Mouse (Mus musculus): ENCODE data around the gene Mettl27. TPM values are rescaled to one million over a fixed set of nuclear protein-coding genes. Genes with fewer than 3 reads are reported as not detected.
"Not testable (repeated sequence)": the region's sequence is repeated elsewhere in the genome, so short reads cannot be mapped to it uniquely, and the experiment has no call there.

Mettl27 gene
- polyA plus RNA-seq, 1 experiment from 2014 or later: 3.7 TPM

DNA sequence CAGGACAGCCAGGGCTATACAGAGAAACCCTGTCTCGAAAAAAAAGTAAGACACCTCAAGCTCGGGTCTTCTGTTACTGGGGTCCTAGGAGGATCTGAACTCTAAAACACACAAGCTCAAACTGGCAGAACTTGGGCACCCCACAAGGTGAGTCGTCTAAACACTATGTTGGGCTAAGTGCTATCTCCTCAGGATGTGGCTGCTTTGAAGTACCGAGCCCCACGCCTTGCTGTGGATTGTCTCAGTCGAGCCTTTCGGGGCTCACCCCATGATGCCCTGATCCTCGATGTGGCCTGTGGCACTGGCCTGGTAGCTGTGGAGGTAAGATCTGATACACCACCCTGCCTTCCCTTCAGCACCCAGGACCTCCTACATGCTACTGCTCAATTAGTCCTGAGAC lies 1.1 kb downstream of the Mettl27 start:
- WGBS: 94% methylated on average over 8 of the region's 8 CpGs
- H3K4me2 ChIP-seq (ENCODE audit: low read depth, low read length): no peak overlapping the region

DNA sequence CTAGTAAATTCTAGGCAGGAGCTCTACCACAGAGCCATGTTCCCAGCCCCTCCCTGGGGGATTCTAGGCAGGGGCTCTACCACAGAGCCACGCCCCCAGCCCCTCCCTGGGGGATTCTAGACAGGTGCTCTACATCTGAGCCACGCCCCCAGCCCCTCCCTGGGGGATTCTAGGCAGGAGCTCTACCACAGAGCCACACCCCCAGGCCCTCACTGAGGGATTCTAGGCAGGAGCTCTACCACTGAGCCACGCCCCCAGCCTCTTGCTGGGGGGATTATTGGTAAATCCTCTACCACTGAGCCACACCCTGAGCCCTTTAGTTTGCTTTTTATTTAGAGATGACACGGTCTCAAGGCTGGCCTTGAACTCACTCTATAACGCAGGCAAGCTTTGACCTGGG lies 1.5 kb downstream of the Mettl27 start:
- H3K27me3 ChIP-seq (ENCODE audit: control insufficient read depth, insufficient read depth, low read length); H3K36me3 ChIP-seq (ENCODE audit: control insufficient read depth, insufficient read depth, low read length); ATAC-seq (ENCODE audit: low read depth); H3K4me3 ChIP-seq (ENCODE audit: low read depth, low read length); H3K27ac ChIP-seq (ENCODE audit: low read depth, low read length); H3K4me2 ChIP-seq (ENCODE audit: low read depth, low read length); H3K9ac ChIP-seq (replicated peaks; ENCODE audit: low read depth, low read length); H3K4me1 ChIP-seq (ENCODE audit: control insufficient read depth, insufficient read depth, low read length); H3K9me3 ChIP-seq (ENCODE audit: control insufficient read depth, low read length): not testable (repeated sequence)
- WGBS: 92% methylated on average over 5 of the region's 5 CpGs

More for the DNA sequence above, 1.1 kb downstream of the Mettl27 start:
- Histone ChIP-seq H3K4me3 (ENCODE audit: low read depth, low read length) (no peak overlapping the region), H3K4me1 (ENCODE audit: control insufficient read depth, insufficient read depth, low read length) (no peaks in the 10 kb centered on the region), H3K36me3 (ENCODE audit: control insufficient read depth, insufficient read depth, low read length) (no peaks in the 10 kb centered on the region), H3K27me3 (ENCODE audit: control insufficient read depth, insufficient read depth, low read length) (no peaks in the 10 kb centered on the region), H3K27ac (ENCODE audit: low read depth, low read length) (no peak overlapping the region), H3K9ac (replicated peaks; ENCODE audit: low read depth, low read length) (no peak overlapping the region), H3K9me3 (ENCODE audit: control insufficient read depth, low read length) (no peaks in the 10 kb centered on the region)
- ATAC-seq (ENCODE audit: low read depth): no peak

DNA sequence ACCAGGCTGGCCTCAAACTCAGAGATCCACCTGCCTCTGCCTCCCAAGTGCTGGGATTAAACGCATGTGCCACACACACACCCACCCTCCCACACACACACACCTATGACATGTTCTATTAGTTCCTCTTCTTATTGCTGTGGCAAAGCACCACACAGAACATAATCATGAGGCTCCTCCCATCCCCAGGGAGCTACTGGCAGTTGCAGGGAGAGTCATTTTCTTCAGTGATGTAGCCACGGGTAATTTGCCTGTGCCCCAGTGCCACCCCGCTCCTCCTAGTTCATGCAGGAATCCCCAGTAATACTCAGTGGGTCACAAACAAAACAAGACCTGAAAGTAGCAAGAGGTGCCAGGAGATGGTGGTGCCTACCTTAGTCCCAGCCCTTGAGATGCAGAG lies 2.5 kb downstream of the Mettl27 start:
- Histone ChIP-seq H3K27me3 (ENCODE audit: control insufficient read depth, insufficient read depth, low read length) (no peaks in the 10 kb centered on the region), H3K9ac (replicated peaks; ENCODE audit: low read depth, low read length) (no peak overlapping the region), H3K4me2 (ENCODE audit: low read depth, low read length) (no peak overlapping the region), H3K4me3 (ENCODE audit: low read depth, low read length) (no peak overlapping the region), H3K9me3 (ENCODE audit: control insufficient read depth, low read length) (no peaks in the 10 kb centered on the region), H3K27ac (ENCODE audit: low read depth, low read length) (no peak overlapping the region), H3K4me1 (ENCODE audit: control insufficient read depth, insufficient read depth, low read length) (no peaks in the 10 kb centered on the region), H3K36me3 (ENCODE audit: control insufficient read depth, insufficient read depth, low read length) (no peaks in the 10 kb centered on the region)
- ATAC-seq (ENCODE audit: low read depth): no peak
- 90% methylated on average over 3 of the region's 3 CpGs for WGBS

DNA sequence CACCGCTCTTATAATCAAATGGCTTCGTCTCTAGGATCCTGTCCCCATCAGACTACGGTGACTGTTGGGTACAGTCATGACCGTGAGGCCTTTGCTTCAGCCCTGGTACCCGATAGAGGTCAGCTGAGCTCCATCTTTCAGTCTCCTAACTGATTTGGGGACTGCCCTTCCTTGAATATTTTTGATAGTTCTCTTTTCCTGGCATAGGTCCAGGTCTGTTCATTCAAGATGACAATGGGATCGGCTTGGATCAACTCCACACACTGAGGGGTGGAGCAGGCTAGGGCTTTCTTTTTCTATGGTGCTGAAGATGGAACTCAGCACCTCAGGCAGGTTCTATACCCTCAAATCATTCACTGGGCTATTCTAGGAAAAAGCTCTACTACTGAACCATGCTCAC lies 3.9 kb downstream of the Mettl27 start:
- Histone ChIP-seq H3K27me3 (ENCODE audit: control insufficient read depth, insufficient read depth, low read length) (no peaks in the 10 kb centered on the region), H3K36me3 (ENCODE audit: control insufficient read depth, insufficient read depth, low read length) (no peaks in the 10 kb centered on the region), H3K9ac (replicated peaks; ENCODE audit: low read depth, low read length) (no peak overlapping the region), H3K9me3 (ENCODE audit: control insufficient read depth, low read length) (no peaks in the 10 kb centered on the region), H3K27ac (ENCODE audit: low read depth, low read length) (no peak overlapping the region), H3K4me3 (ENCODE audit: low read depth, low read length) (no peak overlapping the region), H3K4me2 (ENCODE audit: low read depth, low read length) (no peak overlapping the region), H3K4me1 (ENCODE audit: control insufficient read depth, insufficient read depth, low read length) (no peaks in the 10 kb centered on the region)
- ATAC-seq (ENCODE audit: low read depth): no peak
- WGBS: 92% methylated on average over 6 of the region's 6 CpGs

DNA sequence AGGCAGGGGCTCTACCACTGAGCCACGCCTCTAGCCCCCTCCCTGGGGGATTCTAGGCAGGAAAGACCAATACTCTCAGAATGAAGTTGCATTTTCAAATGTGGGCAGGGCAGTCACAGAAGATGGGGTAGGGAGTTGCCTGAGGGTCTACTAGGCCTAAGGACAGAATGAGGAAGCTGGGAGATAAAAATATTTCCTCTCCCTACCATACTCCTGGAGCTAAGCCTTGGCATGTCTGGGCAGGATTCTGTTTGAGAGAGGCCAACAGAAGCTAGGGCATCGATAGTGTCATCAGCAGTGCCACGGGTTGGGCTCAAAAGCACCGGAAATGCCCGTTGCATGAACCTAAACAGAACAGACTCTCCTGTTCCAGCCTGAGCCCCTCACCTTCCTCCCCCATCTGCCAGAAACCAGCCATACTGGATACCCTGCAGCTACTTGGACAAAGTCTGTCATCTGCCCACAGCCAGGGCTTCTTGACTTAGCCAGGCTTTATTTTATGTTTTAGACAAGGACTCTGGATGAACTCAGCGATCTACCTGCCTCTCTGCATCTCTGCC lies 4.5 kb downstream of the Mettl27 start:
- Histone ChIP-seq H3K9me3 (ENCODE audit: control insufficient read depth, low read length) (no peaks in the 10 kb centered on the region), H3K27me3 (ENCODE audit: control insufficient read depth, insufficient read depth, low read length) (no peaks in the 10 kb centered on the region), H3K9ac (replicated peaks; ENCODE audit: low read depth, low read length) (no peak overlapping the region), H3K27ac (ENCODE audit: low read depth, low read length) (no peak overlapping the region), H3K4me2 (ENCODE audit: low read depth, low read length) (no peak overlapping the region), H3K4me3 (ENCODE audit: low read depth, low read length) (no peak overlapping the region), H3K4me1 (ENCODE audit: control insufficient read depth, insufficient read depth, low read length) (no peaks in the 10 kb centered on the region), H3K36me3 (ENCODE audit: control insufficient read depth, insufficient read depth, low read length) (no peaks in the 10 kb centered on the region)
- ATAC-seq (ENCODE audit: low read depth): no peak
- 89% methylated on average over 6 of the region's 6 CpGs for WGBS

DNA sequence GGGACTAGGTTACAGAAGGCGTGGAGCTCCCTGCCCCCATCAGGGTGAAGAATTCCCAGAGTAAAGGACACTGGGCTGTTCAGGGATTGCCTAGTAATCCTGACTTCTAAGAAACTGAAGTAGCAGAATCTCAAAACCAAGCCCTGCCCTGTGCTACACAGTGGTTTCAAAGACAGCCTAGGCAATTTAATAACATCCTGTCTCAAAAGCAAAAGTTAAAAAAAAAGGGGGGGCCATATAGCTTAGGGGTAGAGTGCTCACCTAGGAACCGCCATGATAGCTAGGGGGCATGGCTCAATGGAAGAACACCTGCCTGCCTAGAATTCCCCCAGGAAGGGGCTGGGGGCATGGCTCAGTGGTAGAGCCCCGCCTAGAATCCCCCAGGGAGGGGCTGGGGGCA lies 6.9 kb downstream of the Mettl27 start:
- H3K36me3 ChIP-seq (ENCODE audit: control insufficient read depth, insufficient read depth, low read length): no peaks in the 10 kb centered on the region
- no peak for ATAC-seq (ENCODE audit: low read depth)
- H3K27me3 ChIP-seq (ENCODE audit: control insufficient read depth, insufficient read depth, low read length): no peaks in the 10 kb centered on the region
- H3K27ac ChIP-seq (ENCODE audit: low read depth, low read length): no peak overlapping the region
- WGBS: 75% methylated on average over 3 of the region's 3 CpGs
- H3K4me3 ChIP-seq (ENCODE audit: low read depth, low read length): no peak overlapping the region
- H3K4me1 ChIP-seq (ENCODE audit: control insufficient read depth, insufficient read depth, low read length): no peaks in the 10 kb centered on the region
- H3K4me2 ChIP-seq (ENCODE audit: low read depth, low read length): no peak overlapping the region
- H3K9me3 ChIP-seq (ENCODE audit: control insufficient read depth, low read length): no peaks in the 10 kb centered on the region
- H3K9ac ChIP-seq (replicated peaks; ENCODE audit: low read depth, low read length): no peak overlapping the region

DNA sequence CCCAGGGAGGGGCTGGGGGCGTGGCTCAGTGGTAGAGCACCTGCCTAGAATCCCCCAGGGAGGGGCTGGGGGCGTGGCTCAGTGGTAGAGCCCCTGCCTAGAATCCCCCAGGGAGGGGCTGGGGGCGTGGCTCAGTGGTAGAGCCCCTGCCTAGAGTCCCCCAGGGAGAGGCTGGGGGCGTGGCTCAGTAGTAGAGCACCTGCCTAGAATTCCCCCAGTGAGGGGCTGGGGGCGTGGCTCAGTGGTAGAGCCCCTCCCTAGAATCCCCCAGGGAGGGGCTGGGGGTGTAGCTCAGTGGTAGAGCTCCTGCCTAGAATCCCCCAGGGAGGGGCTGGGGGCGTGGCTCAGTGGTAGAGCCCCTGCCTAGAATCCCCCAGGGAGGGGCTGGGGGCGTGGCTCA lies 7.4 kb downstream of the Mettl27 start:
- not testable (repeated sequence) for H3K4me3 ChIP-seq (ENCODE audit: low read depth, low read length); H3K9me3 ChIP-seq (ENCODE audit: control insufficient read depth, low read length); ATAC-seq (ENCODE audit: low read depth); H3K9ac ChIP-seq (replicated peaks; ENCODE audit: low read depth, low read length); H3K36me3 ChIP-seq (ENCODE audit: control insufficient read depth, insufficient read depth, low read length); H3K4me2 ChIP-seq (ENCODE audit: low read depth, low read length); H3K4me1 ChIP-seq (ENCODE audit: control insufficient read depth, insufficient read depth, low read length); H3K27me3 ChIP-seq (ENCODE audit: control insufficient read depth, insufficient read depth, low read length); H3K27ac ChIP-seq (ENCODE audit: low read depth, low read length)
- WGBS: 100% methylated on average over 2 of the region's 7 CpGs

DNA sequence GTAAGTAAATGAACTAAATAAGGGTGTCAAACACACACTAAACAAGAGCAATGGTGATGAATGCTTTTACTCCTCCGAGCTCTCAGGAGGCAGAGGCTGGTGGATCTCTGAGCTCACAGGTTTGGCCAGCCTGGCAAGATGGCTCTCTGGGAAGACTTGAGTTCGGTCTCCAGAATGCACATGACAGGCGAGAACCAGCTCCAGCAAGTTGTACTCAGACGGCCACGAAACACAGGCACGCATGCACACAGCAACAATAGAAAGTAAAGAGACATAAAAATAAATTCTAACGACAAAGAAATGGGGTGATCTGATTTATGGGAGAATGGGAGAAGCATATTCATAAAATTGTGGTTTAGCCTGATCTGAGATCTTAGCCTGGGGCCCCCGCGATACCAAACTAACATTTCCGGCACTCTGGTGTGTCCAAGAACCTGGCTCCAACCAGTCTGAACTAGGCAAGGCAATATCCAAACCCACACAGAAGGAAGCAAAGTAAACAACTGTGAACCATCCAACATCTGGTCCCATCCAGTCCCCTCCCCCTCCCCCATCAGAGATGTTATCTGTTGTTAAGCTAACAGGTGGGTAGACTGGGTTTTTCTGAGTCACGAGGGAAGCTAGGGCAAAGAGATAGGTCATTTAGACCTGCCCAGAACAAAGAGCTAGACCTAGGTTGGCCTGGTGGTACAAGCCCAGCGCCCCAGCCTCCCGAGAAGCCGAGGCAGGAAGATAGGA lies 9.5 kb downstream of the Mettl27 start:
- Histone ChIP-seq H3K4me1 (ENCODE audit: control insufficient read depth, insufficient read depth, low read length) (no peaks in the 10 kb centered on the region), H3K27me3 (ENCODE audit: control insufficient read depth, insufficient read depth, low read length) (peaks cover 9% of the 10 kb centered on the region), H3K9ac (replicated peaks; ENCODE audit: low read depth, low read length) (no peak overlapping the region), H3K4me2 (ENCODE audit: low read depth, low read length) (no peak overlapping the region), H3K9me3 (ENCODE audit: control insufficient read depth, low read length) (no peaks in the 10 kb centered on the region), H3K36me3 (ENCODE audit: control insufficient read depth, insufficient read depth, low read length) (no peaks in the 10 kb centered on the region), H3K27ac (ENCODE audit: low read depth, low read length) (no peak overlapping the region), H3K4me3 (ENCODE audit: low read depth, low read length) (no peak overlapping the region)
- no peak for ATAC-seq (ENCODE audit: low read depth)
- 81% methylated on average over 14 of the region's 14 CpGs for WGBS

DNA sequence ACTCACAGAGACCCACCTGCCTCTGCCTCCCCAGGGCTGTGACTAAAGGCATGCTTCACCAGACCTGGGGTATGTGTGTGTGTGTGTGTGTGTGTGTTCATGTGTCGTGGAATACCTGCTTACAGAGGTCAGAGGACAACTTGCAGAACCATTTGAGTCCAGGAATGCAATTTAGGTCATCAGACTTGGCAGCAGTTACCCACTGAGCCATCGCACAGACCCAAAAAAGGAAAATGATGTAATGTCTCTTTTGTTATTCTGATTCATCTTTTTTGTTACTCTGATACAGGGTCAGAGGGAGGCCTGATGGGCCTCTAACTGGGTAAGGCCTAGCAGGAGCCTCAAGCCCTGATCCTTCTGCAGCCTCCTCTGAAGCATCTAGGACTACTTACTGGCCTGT lies 10.6 kb downstream of the Mettl27 start:
- Histone ChIP-seq H3K36me3 (ENCODE audit: control insufficient read depth, insufficient read depth, low read length) (no peaks in the 10 kb centered on the region), H3K4me2 (ENCODE audit: low read depth, low read length) (no peak overlapping the region), H3K4me1 (ENCODE audit: control insufficient read depth, insufficient read depth, low read length) (no peaks in the 10 kb centered on the region), H3K27ac (ENCODE audit: low read depth, low read length) (no peak overlapping the region), H3K9ac (replicated peaks; ENCODE audit: low read depth, low read length) (no peak overlapping the region), H3K27me3 (ENCODE audit: control insufficient read depth, insufficient read depth, low read length) (peaks cover 17% of the 10 kb centered on the region), H3K4me3 (ENCODE audit: low read depth, low read length) (no peak overlapping the region), H3K9me3 (ENCODE audit: control insufficient read depth, low read length) (no peaks in the 10 kb centered on the region)
- 84% methylated on average over 2 of the region's 2 CpGs for WGBS
- ATAC-seq (ENCODE audit: low read depth): no peak

All from neural tube, embryonic 14.5 days (tissue).